Mouse (Mus musculus) liver, embryonic 14.5 days (tissue): Measurements from ENCODE around the gene Far2. TPM values are rescaled to one million over a fixed set of nuclear protein-coding genes. Genes with fewer than 3 reads are reported as not detected.

Source experiments
- ATAC-seq: fragments of 200-750 bp; cut with Nextera tagmentation; 2 replicates; pipeline ENCODE4 v1.8.0; 2017; ENCODE audit warnings: moderate number of reproducible peaks, mild to moderate bottlenecking, moderate library complexity; ENCODE audit not compliant: insufficient read depth
- DNase-seq, 3 experiments: peaks; one replicate each; pipeline ENCODE4 v3.0.0-alpha.2; 2012 to 2013; ENCODE audit warnings: low read depth in 3 of 3, low spot score in 3 of 3
- H3K27ac ChIP-seq: fragments of 300-500 bp; sonication (generic); 2 replicates; pipeline ENCODE4 v1.5.1; 2014; ENCODE audit warnings: moderate library complexity, mild to moderate bottlenecking, control low read depth, inconsistent platforms
- H3K27me3 ChIP-seq: fragments of 300-500 bp; sonication (generic); 2 replicates; pipeline ENCODE4 v1.6.1; 2014; ENCODE audit warnings: mild to moderate bottlenecking, low read length, moderate library complexity; ENCODE audit not compliant: control insufficient read depth, insufficient read depth
- H3K36me3 ChIP-seq: fragments of 300-500 bp; sonication (generic); replicated peaks from 2 replicates; pipeline ENCODE4 v1.6.1; 2014; ENCODE audit warnings: low read depth; ENCODE audit not compliant: control insufficient read depth, insufficient read depth
- H3K4me1 ChIP-seq, 2 experiments: fragments of 200-500 bp in 1 of 2; fragments of 300-500 bp in 1 of 2; sonication (generic) in 1 of 2; replicated peaks; 2 replicates each; pipeline ENCODE4 v1.6.1; 2012 to 2014; ENCODE audit warnings: antibody characterized with exemption in 1 of 2, inconsistent platforms in 1 of 2, low read length in 1 of 2; ENCODE audit not compliant: control insufficient read depth in 2 of 2, insufficient read depth in 2 of 2
- H3K4me2 ChIP-seq: fragments of 300-500 bp; sonication (generic); 2 replicates; pipeline ENCODE4 v1.6.1; 2014; ENCODE audit warnings: low read depth, mild to moderate bottlenecking, control low read depth, moderate library complexity
- H3K4me3 ChIP-seq, 2 experiments: fragments of 200-500 bp in 1 of 2; fragments of 300-500 bp in 1 of 2; sonication (generic) in 1 of 2; 2 replicates each; pipeline ENCODE4 v1.5.1; 2012 to 2014; ENCODE audit warnings: low read depth in 2 of 2, low read length in 2 of 2, mild to moderate bottlenecking in 2 of 2, control low read depth in 1 of 2, inconsistent platforms in 1 of 2, moderate library complexity in 1 of 2; ENCODE audit not compliant: insufficient read depth in 1 of 2
- H3K9ac ChIP-seq: fragments of 300-500 bp; sonication (generic); replicated peaks from 2 replicates; pipeline ENCODE4 v1.6.1; 2014; ENCODE audit warnings: mild to moderate bottlenecking, control low read depth, moderate library complexity
- H3K9me3 ChIP-seq: fragments of 300-500 bp; sonication (generic); 2 replicates; pipeline ENCODE4 v1.6.1; 2016; ENCODE audit warnings: low read length, mixed read lengths; ENCODE audit not compliant: control insufficient read depth
- CTCF ChIP-seq: IDR thresholded peaks from 2 replicates; pipeline ENCODE4 v1.5.1; 2016; ENCODE audit warnings: antibody characterized with exemption, low read depth, control low read depth
- EP300 ChIP-seq: IDR thresholded peaks from 2 replicates; pipeline ENCODE4 v1.6.1; 2016; ENCODE audit warnings: antibody characterized with exemption, low read depth
- WGBS: fragments of 180-500 bp; shearing (Covaris S2); extraction: QIAGEN DNeasy Blood & Tissue Kit; methylation state at CpG from one replicate; pipeline ENCODE4 v1.1.7; 2014; ENCODE audit not compliant: insufficient replicate concordance; 5-methylcytosine and 5-hydroxymethylcytosine counted together
- polyA plus RNA-seq, 2 experiments: library from polyadenylated mRNA; depleted of rRNA in 1 of 2; stranded (reverse) in 1 of 2; unstranded in 1 of 2; fragments of >200 nt; fragmentation: Nextera tagmentation in 1 of 2; extraction: Ambion mirVana in 1 of 2; gene quantifications; 2 replicates each; pipeline versions ENCODE4 v1.2.1 to v1.2.3; 2012 to 2014

The Far2 gene
- polyA plus RNA-seq, 2 experiments: 0.37 to 1.0 TPM

DNA sequence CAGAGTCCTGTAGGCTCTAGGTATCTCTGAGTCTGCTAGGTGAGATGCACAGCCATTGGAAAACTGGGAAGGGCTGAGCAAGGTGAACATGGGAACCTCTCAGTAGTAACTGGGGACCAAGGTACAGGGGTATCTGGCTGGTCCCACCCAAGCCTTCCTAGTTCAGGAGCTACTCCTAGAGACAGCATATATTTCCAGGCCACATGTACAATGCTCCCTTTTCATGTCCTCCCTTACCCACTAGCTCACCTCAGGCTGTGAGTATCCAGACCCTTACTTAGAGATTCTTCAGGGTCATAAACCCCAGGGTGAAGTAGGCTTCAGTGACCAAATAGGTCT, 560 bp downstream of the Far2 start:
- ATAC-seq (no peak), DNase-seq (no peak)
- Histone ChIP-seq H3K4me3 (no peak overlapping the region), H3K9ac (no peak overlapping the region), H3K36me3 (no peaks in the 10 kb centered on the region), H3K9me3 (no peaks in the 10 kb centered on the region), H3K27me3 (peaks cover 6% of the 10 kb centered on the region; the same call in 1 of the 2 replicates), H3K4me1 (no peaks in the 10 kb centered on the region), H3K27ac (no peak overlapping the region), H3K4me2 (no peak overlapping the region)
- no peak for TF ChIP-seq CTCF
- no peak for TF ChIP-seq EP300

DNA sequence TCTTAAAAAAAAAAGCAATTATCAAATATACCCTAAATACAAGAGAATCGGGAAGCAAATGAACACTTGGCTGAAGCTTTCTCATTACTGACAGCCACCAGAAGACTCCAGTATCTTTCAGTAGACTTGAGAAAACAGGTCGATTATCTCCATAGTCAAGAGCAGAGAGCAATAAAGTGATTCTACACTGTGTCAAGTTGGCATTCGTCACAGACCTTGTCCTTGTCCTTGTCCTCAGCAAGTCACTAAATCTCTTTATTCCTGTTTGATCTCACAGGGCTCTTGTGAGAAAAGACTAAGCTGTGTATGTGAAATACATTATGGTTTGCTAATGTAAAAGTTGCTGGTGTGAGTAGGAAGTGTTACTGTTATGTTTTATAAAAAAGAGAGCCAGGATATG, 16.1 kb downstream of the Far2 start:
- TF ChIP-seq CTCF: no peak
- no peak for TF ChIP-seq EP300
- H3K27ac ChIP-seq: no peak overlapping the region
- DNase-seq (no peak), ATAC-seq (no peak)
- H3K9me3 ChIP-seq: no peaks in the 10 kb centered on the region
- H3K4me2 ChIP-seq: no peak overlapping the region
- H3K36me3 ChIP-seq: no peaks in the 10 kb centered on the region
- no peak overlapping the region for H3K9ac ChIP-seq
- H3K27me3 ChIP-seq: no peaks in the 10 kb centered on the region
- H3K4me1 ChIP-seq: no peaks in the 10 kb centered on the region
- H3K4me3 ChIP-seq: no peak overlapping the region
- 54% methylated on average over 3 of the region's 3 CpGs for WGBS

DNA sequence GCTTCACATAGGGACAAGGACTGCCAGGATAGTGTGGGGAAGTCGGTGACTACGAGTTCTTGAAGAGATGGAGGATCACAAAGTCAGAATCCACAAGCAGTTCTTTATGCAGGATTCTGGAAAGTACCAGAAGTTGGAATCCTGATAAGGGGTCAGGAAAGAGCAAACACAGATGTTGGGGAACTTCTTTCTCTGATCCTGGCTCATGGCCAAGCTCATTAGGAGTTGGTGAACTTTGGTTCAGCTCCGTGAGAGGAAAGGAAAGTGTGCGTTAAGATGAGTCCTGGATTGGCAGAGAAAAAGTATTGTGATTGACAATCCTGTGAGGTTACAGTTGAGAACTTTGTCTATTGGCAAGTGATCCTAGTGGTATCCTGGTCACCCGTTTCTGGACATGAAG, 19.2 kb downstream of the Far2 start:
- Histone ChIP-seq H3K4me2 (no peak overlapping the region), H3K4me3 (no peak overlapping the region), H3K27ac (no peak overlapping the region), H3K9ac (no peak overlapping the region), H3K9me3 (no peaks in the 10 kb centered on the region), H3K36me3 (no peaks in the 10 kb centered on the region), H3K27me3 (no peaks in the 10 kb centered on the region), H3K4me1 (no peaks in the 10 kb centered on the region)
- ATAC-seq (no peak), DNase-seq (no peak)
- TF ChIP-seq EP300 (no peak), CTCF (no peak)
- WGBS: 62% methylated on average over 5 of the region's 5 CpGs

- WGBS: 65% methylated on average over 4 of the region's 4 CpGs
- no peaks in the 10 kb centered on the region for H3K9me3 ChIP-seq
- H3K4me3 ChIP-seq: no peak overlapping the region
- H3K4me2 ChIP-seq: no peak overlapping the region
- TF ChIP-seq CTCF (no peak), EP300 (no peak)
- ATAC-seq: no peak
- no peak overlapping the region for H3K9ac ChIP-seq
- H3K36me3 ChIP-seq: no peaks in the 10 kb centered on the region
- H3K27me3 ChIP-seq: no peaks in the 10 kb centered on the region
- DNase-seq: no peak
- no peaks in the 10 kb centered on the region for H3K4me1 ChIP-seq
- H3K27ac ChIP-seq: no peak overlapping the region
Measured at GRCm38 (mm10) chr6:148068786-148069185, 21.7 kb downstream of the Far2 start.

- ATAC-seq: no peak
- WGBS: 62% methylated on average over 3 of the region's 3 CpGs
- H3K4me1 ChIP-seq: no peaks in the 10 kb centered on the region
- H3K27ac ChIP-seq: no peak overlapping the region
- no peaks in the 10 kb centered on the region for H3K36me3 ChIP-seq
- TF ChIP-seq CTCF (no peak), EP300 (no peak)
- H3K4me2 ChIP-seq: no peak overlapping the region
- no peak overlapping the region for H3K9ac ChIP-seq
- no peak overlapping the region for H3K4me3 ChIP-seq
- DNase-seq: no peak
- H3K27me3 ChIP-seq: no peaks in the 10 kb centered on the region
- no peaks in the 10 kb centered on the region for H3K9me3 ChIP-seq
Measured at GRCm38 (mm10) chr6:148073599-148073998, 26.5 kb downstream of the Far2 start.
